Mouse (Mus musculus): ENCODE data around the gene Pgs1. TPM values are rescaled to one million over a fixed set of nuclear protein-coding genes. Genes with fewer than 3 reads are reported as not detected.

The Pgs1 gene
- polyA plus RNA-seq, 1 experiment from 2014 or later, result 62.5 TPM

DNA sequence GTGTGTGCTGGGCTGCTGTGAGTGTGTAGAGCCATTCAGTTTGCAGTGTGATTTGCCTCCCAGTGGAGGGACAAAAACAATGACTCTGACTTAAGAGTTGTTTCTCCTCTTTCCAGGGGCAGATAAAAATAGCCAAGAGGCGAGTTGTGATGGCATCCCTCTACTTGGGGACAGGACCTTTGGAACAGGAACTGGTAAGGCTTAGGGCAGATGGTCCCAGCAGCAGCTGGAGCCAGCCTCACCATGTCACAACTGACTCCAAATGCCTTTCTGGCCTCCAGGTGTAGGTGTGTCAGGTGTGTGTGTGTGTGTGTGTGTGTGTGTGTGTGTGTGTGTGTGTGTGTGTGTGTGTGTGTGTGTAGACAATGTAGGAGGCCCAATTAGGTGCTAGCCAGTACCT lies 14.0 kb downstream of the Pgs1 start:
- Histone ChIP-seq H3K27ac (no peak overlapping the region), H3K27me3 (replicated peaks) (no peaks in the 10 kb centered on the region), H3K4me2 (no peak overlapping the region), H3K4me3 (no peak overlapping the region), H3K36me3 (replicated peaks) (peaks cover 20% of the 10 kb centered on the region; the same call in 1 of the 2 replicates), H3K9me3 (no peaks in the 10 kb centered on the region), H3K9ac (no peak overlapping the region), H3K4me1 (peaks cover 11% of the 10 kb centered on the region)
- no peak for ATAC-seq (replicated peaks)
- 71% methylated on average over 1 of the region's 1 CpGs for WGBS

DNA sequence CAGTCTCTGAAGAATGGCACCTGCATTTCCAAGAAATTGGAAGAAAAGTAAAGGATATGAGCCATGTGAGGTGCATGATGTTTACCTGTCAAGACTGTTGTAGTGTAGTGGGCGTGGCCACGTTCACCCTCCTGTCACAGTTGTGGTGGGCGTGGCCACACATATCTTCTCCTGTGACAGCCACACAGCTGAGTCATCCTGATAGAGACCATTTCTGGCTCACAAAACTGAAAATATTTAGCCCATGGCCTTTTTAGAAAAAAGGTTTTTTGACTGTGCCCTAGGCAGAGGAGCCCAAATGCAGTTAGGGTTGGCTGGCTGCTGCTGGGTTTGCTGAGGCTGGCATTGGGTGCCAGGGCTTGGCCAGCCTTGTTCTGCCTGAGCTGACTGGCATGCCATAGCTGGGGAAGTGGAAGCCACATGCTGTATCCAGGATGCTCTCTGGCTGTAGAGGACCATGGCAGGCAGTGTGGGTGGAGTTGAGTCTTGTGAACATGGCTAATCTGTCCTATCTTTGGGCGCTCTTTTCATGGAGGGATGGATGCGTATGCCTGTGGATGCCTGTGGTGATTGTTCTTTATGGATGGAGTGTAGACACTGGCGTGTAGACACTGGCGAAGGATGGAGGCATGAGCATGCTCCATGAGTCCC lies 14.6 kb downstream of the Pgs1 start:
- H3K36me3 ChIP-seq (replicated peaks), result peaks cover 26% of the 10 kb centered on the region; the same call in 1 of the 2 replicates
- no peaks in the 10 kb centered on the region for H3K27me3 ChIP-seq (replicated peaks)
- 95% methylated on average over 7 of the region's 7 CpGs for WGBS
- H3K9ac ChIP-seq, result no peak overlapping the region
- no peaks in the 10 kb centered on the region for H3K9me3 ChIP-seq
- H3K4me2 ChIP-seq, result no peak overlapping the region
- H3K4me3 ChIP-seq, result no peak overlapping the region
- H3K4me1 ChIP-seq, result peaks cover 6% of the 10 kb centered on the region
- H3K27ac ChIP-seq, result no peak overlapping the region
- no peak for ATAC-seq (replicated peaks)

DNA sequence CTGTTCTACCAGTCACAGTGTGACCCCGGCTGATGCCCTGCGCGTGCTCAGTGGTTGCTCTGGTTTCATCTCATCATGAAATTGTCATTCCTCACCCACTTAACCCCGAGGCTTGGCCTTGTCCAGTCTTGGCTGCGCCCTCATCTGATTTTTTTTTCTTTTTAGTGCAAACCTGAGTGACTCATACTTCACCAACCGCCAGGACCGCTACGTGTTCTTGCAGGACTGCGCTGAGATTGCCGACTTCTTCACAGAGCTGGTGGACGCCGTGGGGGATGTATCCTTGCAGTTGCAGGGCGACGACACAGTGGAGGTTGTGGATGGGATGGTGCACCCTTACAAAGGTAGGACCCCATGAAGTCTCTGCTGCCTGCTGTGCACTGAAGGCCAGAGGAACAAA lies 17.1 kb downstream of the Pgs1 start:
- Histone ChIP-seq H3K4me3 (no peak overlapping the region), H3K9ac (no peak overlapping the region)
- WGBS, result 93% methylated on average over 14 of the region's 14 CpGs

DNA sequence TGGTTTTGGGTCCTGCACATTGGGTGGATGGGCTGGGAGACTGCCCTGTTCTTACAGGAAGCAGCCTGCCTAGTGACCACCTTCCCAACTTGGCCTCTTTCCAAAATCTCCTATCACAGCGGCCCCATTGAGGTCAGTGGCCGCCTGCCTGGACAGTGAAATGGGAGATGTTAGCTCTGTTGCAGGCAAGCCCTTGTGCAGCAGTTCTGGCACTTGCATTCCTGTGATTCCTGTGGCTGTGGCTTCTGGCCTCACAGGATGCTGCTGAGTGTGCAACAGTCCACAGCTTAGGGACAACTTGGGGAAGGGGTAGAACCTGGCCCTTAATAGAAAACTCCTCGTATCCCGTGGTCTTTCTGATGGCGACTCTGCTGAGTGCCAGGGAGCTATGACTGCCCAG lies 17.6 kb downstream of the Pgs1 start:
- Histone ChIP-seq H3K4me1 (peaks cover 4% of the 10 kb centered on the region), H3K9ac (no peak overlapping the region), H3K4me2 (no peak overlapping the region), H3K27ac (no peak overlapping the region), H3K36me3 (replicated peaks) (peaks cover 36% of the 10 kb centered on the region; the same call in 1 of the 2 replicates), H3K9me3 (no peaks in the 10 kb centered on the region), H3K4me3 (no peak overlapping the region), H3K27me3 (replicated peaks) (no peaks in the 10 kb centered on the region)
- no peak for ATAC-seq (replicated peaks)
- 84% methylated on average over 5 of the region's 5 CpGs for WGBS

More for the DNA sequence above, 17.1 kb downstream of the Pgs1 start:
- no peak overlapping the region for H3K4me2 ChIP-seq
- no peaks in the 10 kb centered on the region for H3K27me3 ChIP-seq (replicated peaks)
- H3K9me3 ChIP-seq, result no peaks in the 10 kb centered on the region
- H3K4me1 ChIP-seq, result no peaks in the 10 kb centered on the region
- peaks cover 36% of the 10 kb centered on the region; the same call in 1 of the 2 replicates for H3K36me3 ChIP-seq (replicated peaks)
- H3K27ac ChIP-seq, result no peak overlapping the region
- ATAC-seq (replicated peaks), result no peak

DNA sequence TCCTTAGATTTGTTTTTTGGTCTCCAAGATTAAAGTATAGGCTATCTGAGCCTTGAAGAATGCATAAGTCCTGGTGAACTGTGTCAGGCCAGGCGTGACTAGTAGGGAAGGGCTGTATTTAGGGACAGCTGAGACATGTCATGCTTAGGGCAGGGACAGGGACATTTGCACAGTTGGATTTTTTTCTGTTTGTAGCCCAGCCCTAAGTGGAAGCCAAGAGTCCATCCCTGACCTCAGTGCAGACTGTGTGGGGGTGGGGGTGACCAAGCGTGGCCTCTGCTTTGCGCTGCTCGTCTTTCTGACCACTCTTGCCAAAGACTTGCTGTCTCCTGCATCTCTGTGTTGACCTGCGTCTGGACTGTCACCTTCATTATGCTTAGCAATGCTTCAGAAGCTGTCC lies 18.1 kb downstream of the Pgs1 start:
- Histone ChIP-seq H3K4me3 (no peak overlapping the region), H3K27me3 (replicated peaks) (no peaks in the 10 kb centered on the region), H3K36me3 (replicated peaks) (peaks cover 36% of the 10 kb centered on the region; the same call in 1 of the 2 replicates), H3K9me3 (no peaks in the 10 kb centered on the region), H3K4me1 (peaks cover 9% of the 10 kb centered on the region), H3K9ac (no peak overlapping the region), H3K27ac (no peak overlapping the region), H3K4me2 (no peak overlapping the region)
- WGBS, result 89% methylated on average over 5 of the region's 5 CpGs
- ATAC-seq (replicated peaks), result no peak

DNA sequence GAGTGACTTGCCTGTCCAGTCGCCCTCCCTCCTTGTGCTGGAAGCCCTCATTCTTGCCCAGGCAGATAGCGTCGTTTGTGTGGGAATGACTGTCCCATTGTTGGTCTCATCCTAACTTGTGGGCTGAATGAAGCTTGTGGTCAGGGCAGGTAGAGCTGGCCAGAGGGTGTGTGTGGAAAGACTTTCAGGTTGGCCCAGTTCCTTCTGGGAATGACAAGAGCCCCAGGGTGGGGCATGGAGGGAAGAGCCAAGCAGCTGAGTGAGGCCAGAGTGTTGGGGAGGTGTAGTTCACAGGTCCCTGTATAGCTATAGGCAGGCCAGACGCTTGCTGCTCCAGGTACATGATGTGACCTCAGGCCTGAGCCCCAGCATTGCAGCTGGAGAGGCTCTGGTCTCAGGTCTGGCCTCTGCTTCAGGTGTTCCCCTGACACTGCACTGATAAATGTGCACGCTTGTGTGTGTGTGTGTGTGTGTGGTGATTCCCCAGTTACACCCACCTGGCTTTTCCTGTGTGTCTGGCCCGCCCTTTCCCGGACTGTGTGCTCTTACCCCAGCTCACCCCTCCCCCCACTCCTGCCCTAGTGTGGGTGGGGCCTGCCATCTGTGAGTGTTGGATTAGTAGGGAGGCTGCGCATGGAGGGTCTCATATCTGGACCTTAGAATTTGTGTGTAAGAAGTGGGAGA lies 21.5 kb downstream of the Pgs1 start:
- Histone ChIP-seq H3K36me3 (replicated peaks) (peaks cover 24% of the 10 kb centered on the region; the same call in 1 of the 2 replicates), H3K4me3 (no peak overlapping the region), H3K27ac (no peak overlapping the region), H3K9ac (no peak overlapping the region), H3K27me3 (replicated peaks) (no peaks in the 10 kb centered on the region), H3K4me2 (no peak overlapping the region), H3K4me1 (peaks cover 17% of the 10 kb centered on the region), H3K9me3 (no peaks in the 10 kb centered on the region)
- no peak for ATAC-seq (replicated peaks)
- WGBS, result 71% methylated on average over 8 of the region's 8 CpGs

DNA sequence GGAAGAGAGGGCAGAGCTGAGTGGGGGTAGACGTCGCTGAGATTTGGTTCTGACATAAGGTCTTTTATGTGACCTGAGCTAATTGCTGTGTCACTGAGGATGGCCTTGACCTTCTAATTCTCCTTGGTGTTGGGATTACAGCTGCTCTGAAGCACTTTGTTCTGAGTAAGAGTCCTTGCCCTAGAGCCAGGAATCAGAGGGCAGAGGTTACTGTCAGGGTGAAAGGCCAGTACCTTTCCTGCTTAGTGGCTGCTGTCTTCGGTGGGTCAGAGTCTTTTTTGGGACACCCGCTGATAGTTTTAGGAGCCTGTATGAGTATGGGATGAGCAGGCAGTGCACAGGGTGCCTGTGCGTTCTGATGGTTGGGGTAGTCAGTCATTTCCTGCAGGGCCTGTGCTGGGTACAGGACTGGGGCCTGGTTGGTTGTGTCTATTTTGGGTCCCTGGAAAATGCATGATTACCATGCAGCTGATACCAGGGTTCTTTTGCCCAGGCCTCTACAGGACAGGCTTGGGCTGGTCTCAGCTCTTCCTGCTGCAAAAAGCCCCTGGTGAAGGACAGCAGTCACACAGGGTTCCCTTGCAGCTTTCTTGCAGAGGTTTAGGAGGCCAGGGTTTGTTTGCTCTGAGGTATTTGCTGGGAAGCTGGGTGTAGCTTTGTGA lies 22.2 kb downstream of the Pgs1 start:
- Histone ChIP-seq H3K9me3 (no peaks in the 10 kb centered on the region), H3K27ac (no peak overlapping the region), H3K4me1 (peaks cover 17% of the 10 kb centered on the region), H3K36me3 (replicated peaks) (peaks cover 19% of the 10 kb centered on the region; the same call in 1 of the 2 replicates), H3K4me3 (no peak overlapping the region), H3K4me2 (no peak overlapping the region), H3K27me3 (replicated peaks) (no peaks in the 10 kb centered on the region), H3K9ac (no peak overlapping the region)
- no peak for ATAC-seq (replicated peaks)
- 52% methylated on average over 5 of the region's 5 CpGs for WGBS

DNA sequence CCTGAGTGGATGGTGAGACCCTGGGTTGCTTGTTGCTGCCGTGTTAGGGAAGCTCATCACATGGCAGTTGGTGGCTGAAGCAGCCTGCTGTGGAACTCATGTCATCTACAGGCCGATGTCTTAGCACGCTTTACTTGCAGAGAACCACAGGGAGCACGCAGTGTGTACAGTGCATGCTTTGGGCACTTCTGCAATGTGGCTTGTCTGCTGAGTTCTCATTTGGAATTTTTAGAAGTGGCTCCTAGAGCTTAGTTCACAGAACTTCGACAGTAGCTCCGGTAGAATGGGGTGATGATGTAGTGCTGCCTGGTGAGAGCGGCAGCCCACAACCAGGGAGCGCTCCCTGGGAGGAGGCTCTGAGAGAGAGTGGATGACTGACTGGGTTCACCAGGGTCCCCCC lies 22.8 kb downstream of the Pgs1 start:
- no peaks in the 10 kb centered on the region for H3K27me3 ChIP-seq (replicated peaks)
- H3K9ac ChIP-seq, result no peak overlapping the region

DNA sequence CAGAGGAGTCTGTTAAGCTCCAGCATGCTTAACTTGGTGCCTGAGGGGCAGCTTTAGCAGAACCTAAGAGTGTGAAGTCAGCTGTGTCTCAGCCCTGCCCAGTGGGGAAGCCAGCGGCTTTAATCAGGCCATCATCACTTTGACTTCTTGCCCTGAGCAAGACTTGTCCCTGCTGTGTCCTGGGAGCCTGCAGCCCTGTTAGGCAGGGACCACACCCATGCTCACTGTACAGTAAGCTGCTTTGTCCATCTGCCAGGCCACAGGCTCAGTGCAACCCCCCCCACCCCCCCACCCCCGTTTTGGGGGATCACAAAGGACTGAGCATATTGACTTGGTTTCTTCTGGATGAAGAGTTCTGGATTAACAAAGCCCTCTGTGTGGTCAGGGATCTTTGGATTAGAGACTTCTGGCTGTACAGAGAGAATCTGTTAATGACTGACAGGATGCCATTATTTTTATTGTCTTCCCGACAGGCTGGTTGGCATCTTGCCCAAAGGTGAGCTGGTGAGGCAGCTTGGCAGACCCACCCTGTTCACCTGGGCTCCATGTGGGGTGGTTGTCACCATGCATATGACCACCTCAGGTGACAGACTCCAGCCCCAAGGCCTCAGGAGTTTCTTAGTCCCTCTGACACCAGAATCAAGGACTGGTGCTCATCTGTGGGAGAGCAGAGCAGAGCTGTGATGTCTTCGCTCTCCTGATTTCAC lies 23.9 kb downstream of the Pgs1 start:
- no peaks in the 10 kb centered on the region for H3K9me3 ChIP-seq
- peaks cover 16% of the 10 kb centered on the region; the same call in 1 of the 2 replicates for H3K36me3 ChIP-seq (replicated peaks)
- no peak overlapping the region for H3K4me3 ChIP-seq
- H3K27me3 ChIP-seq (replicated peaks), result no peaks in the 10 kb centered on the region
- no peak for ATAC-seq (replicated peaks)
- 49% methylated on average over 4 of the region's 4 CpGs for WGBS
- H3K4me2 ChIP-seq, result no peak overlapping the region
- peaks cover 17% of the 10 kb centered on the region for H3K4me1 ChIP-seq
- H3K27ac ChIP-seq, result no peak overlapping the region
- H3K9ac ChIP-seq, result no peak overlapping the region

More for the DNA sequence above, 22.8 kb downstream of the Pgs1 start:
- peaks cover 16% of the 10 kb centered on the region; the same call in 1 of the 2 replicates for H3K36me3 ChIP-seq (replicated peaks)
- ATAC-seq (replicated peaks), result no peak
- 84% methylated on average over 8 of the region's 8 CpGs for WGBS
- H3K4me3 ChIP-seq, result no peak overlapping the region
- H3K4me2 ChIP-seq, result no peak overlapping the region
- H3K9me3 ChIP-seq, result no peaks in the 10 kb centered on the region
- H3K4me1 ChIP-seq, result peaks cover 17% of the 10 kb centered on the region
- no peak overlapping the region for H3K27ac ChIP-seq

DNA sequence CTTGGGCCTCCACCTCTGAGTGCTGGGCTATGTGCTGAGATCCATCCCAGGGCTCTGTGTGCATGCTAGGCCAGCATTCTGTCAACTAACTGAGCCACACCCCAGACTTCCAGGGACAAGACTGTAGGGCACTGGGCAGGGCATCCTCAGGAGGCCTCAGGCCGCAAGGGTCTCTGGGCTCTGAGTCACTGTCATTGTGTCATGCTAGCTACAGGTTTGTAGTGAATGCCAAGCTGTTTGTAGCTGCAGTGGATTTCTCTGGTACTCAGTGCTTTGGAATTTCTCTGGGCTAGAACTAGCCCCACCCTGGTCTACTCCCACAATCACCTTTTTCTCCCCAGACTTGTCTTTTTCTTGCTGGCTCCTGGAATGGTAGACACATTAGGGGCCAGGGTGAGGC lies 26.5 kb downstream of the Pgs1 start:
- H3K4me2 ChIP-seq, result no peak overlapping the region
- no peak overlapping the region for H3K4me3 ChIP-seq
- H3K27me3 ChIP-seq (replicated peaks), result no peaks in the 10 kb centered on the region
- WGBS, result 89% methylated on average over 1 of the region's 1 CpGs
- H3K36me3 ChIP-seq (replicated peaks), result no peaks in the 10 kb centered on the region
- no peak overlapping the region for H3K9ac ChIP-seq
- no peak overlapping the region for H3K27ac ChIP-seq
- no peaks in the 10 kb centered on the region for H3K9me3 ChIP-seq
- peaks cover 17% of the 10 kb centered on the region for H3K4me1 ChIP-seq
- ATAC-seq (replicated peaks), result no peak

DNA sequence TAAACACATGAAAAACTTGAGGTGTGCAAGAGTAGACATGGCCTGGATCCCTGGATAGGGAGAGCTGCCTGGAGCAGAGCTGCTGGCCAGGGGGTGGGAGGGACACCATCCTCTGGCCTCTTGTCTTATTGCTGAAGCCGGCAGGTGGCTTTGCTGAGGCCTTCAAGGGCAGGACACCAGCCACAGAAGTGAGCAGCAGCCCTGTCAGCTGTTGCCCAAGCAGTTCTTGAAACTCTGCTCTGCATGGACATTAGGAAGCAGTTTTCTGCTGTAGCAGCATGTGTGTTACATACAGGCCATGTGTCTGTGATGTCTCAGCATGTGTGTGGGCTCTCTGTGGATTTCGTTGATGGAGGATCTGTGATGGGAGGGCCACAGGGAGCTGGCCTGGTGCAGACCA lies 27.2 kb downstream of the Pgs1 start:
- no peak for ATAC-seq (replicated peaks)
- 80% methylated on average over 2 of the region's 2 CpGs for WGBS
- Histone ChIP-seq H3K4me2 (no peak overlapping the region), H3K4me3 (no peak overlapping the region), H3K9ac (no peak overlapping the region), H3K27me3 (replicated peaks) (no peaks in the 10 kb centered on the region), H3K36me3 (replicated peaks) (no peaks in the 10 kb centered on the region; the same call in 1 of the 2 replicates), H3K4me1 (peaks cover 17% of the 10 kb centered on the region), H3K27ac (no peak overlapping the region), H3K9me3 (no peaks in the 10 kb centered on the region)

DNA sequence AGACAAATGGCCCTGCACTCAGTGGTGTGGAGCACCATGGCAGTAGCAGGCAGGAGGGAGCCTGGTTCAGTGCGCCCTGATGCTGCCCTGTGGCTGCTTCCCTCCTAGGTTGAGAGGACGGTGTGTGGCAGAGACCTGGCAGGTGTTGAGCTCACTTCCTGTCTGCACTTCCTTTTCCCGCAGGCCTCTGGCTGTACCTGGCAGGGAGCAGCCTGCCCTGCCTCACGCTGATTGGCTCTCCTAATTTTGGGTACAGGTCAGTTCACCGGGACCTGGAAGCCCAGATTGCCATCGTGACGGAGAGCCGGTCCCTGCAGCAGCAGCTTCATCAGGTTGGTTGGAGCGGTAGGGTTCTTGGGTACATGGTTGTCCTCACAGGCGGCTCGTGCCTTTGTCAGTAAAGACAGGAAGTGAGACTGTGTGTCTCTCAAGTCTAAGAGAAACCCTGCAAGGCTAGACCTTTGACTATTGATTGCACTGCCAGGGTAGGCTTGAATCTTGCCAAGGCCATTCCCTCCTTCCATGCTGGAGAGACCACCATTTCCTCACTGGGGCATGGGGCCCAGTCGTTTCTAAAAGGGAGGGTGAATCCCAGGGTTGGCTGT lies 28.4 kb downstream of the Pgs1 start:
- Histone ChIP-seq H3K36me3 (replicated peaks) (no peaks in the 10 kb centered on the region; the same call in none of the 2 replicates), H3K27ac (no peak overlapping the region), H3K4me2 (no peak overlapping the region), H3K4me3 (no peak overlapping the region), H3K27me3 (replicated peaks) (no peaks in the 10 kb centered on the region), H3K9ac (no peak overlapping the region), H3K9me3 (no peaks in the 10 kb centered on the region), H3K4me1 (peaks cover 6% of the 10 kb centered on the region)
- WGBS, result 88% methylated on average over 12 of the region's 12 CpGs
- ATAC-seq (replicated peaks), result no peak

Measured in midbrain, embryonic 15.5 days (tissue).